Mouse (Mus musculus) lung, postnatal 0 days (tissue): Measurements from ENCODE around the gene Dgcr8.

Source experiments
- CTCF ChIP-seq: IDR thresholded peaks from 2 replicates; pipeline ENCODE4 v1.5.1; 2016; ENCODE audit warnings: antibody characterized with exemption, mild to moderate bottlenecking
- EP300 ChIP-seq: IDR thresholded peaks from 2 replicates; pipeline ENCODE4 v1.6.1; 2016; ENCODE audit warnings: antibody characterized with exemption, mild to moderate bottlenecking, control low read depth

- TF ChIP-seq CTCF (no peak), EP300 (no peak)
These were observed at the start of gene Dgcr8 for GRCm38 (mm10) chr16:18289067-18289588.
